Mouse (Mus musculus) neural tube, embryonic 12.5 days (tissue): ENCODE results near the gene Ksr2. TPM values are rescaled to one million over a fixed set of nuclear protein-coding genes. Genes with fewer than 3 reads are reported as not detected.

Source experiments
- ATAC-seq: fragments of 200-750 bp; cut with Nextera tagmentation; 2 replicates; pipeline ENCODE4 v1.8.0; 2017; ENCODE audit warnings: low read depth, mild to moderate bottlenecking, moderate TSS enrichment, moderate library complexity; ENCODE audit not compliant: low FRiP score
- H3K27ac ChIP-seq: fragments of 300-500 bp; sonication (generic); 2 replicates; pipeline ENCODE4 v1.5.1; 2016
- H3K27me3 ChIP-seq: fragments of 300-500 bp; sonication (generic); replicated peaks from 2 replicates; pipeline ENCODE4 v1.6.1; 2016; ENCODE audit warnings: mild to moderate bottlenecking
- H3K36me3 ChIP-seq: fragments of 300-500 bp; sonication (generic); 2 replicates; pipeline ENCODE4 v1.6.1; 2016; ENCODE audit warnings: mild to moderate bottlenecking
- H3K4me1 ChIP-seq: fragments of 300-500 bp; sonication (generic); 2 replicates; pipeline ENCODE4 v1.6.1; 2016
- H3K4me2 ChIP-seq: fragments of 300-500 bp; sonication (generic); replicated peaks from 2 replicates; pipeline ENCODE4 v1.6.1; 2016; ENCODE audit warnings: mild to moderate bottlenecking
- H3K4me3 ChIP-seq: fragments of 300-500 bp; sonication (generic); 2 replicates; pipeline ENCODE4 v1.5.1; 2016
- H3K9ac ChIP-seq: fragments of 300-500 bp; sonication (generic); 2 replicates; pipeline ENCODE4 v1.6.1; 2016; ENCODE audit warnings: mild to moderate bottlenecking
- H3K9me3 ChIP-seq: fragments of 300-500 bp; sonication (generic); 2 replicates; pipeline ENCODE4 v1.6.1; 2016; ENCODE audit warnings: mild to moderate bottlenecking
- WGBS: fragments of 180-500 bp; shearing (Covaris S2); methylation state at CpG from one replicate; pipeline ENCODE4 v1.1.7; 2016; 5-methylcytosine and 5-hydroxymethylcytosine counted together
- polyA plus RNA-seq: library from polyadenylated mRNA; unstranded; fragments of >200 nt; fragmentation: Nextera tagmentation; extraction: Ambion mirVana; gene quantifications from 2 replicates; pipeline ENCODE4 v1.2.1, GENCODE M21; 2016

Ksr2 gene
- polyA plus RNA-seq, 1 experiment from 2014 or later: 3.4 TPM

DNA sequence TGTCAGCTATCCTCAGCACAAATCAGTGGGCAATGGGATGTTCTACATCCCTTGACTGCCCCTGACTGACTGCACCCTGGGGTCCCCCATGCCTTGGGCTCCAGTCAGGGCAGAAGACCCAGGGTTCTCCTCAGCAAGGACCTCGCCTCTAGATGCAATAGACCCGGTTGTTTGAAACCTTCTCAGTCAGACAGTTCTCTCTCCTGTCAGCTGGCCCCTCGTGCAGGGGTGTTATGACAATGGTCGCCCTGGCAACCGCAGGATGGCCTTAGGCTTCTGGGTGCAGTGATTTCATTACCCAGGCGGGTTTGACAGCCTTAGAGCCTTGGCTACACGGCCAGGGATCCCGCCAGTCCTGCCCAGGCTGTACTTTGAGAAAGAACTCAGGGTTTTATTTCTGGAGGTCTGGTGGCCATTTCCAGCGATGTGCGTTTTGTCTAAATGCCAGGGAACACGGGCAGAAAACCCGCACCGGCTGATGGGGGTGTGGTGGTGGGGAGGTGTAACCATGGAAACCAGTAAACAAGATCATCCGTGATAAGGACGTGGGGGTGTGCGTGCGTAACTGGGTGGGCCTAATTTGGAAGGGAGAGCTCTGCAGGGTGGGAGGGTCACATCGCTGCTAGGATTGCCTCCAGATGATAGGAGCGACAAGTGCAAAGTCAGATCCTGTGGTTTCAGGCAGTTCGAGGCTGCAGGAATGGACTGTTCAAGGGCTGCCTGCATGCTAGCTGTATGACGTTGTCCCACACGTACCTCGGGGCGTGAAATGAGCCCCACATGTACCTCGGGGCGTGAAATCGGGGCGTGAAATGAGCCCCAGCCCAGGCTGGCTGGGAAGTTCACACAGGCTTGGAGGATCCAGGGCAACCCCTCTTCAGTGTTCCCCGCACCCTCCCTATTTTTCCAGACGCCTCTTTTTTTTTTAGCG is 79.4 kb downstream of the Ksr2 start:
- ATAC-seq: peak; percentile 92
- H3K36me3 ChIP-seq: no peaks in the 10 kb centered on the region
- H3K27ac ChIP-seq: no peak overlapping the region
- H3K4me1 ChIP-seq: peaks cover 16% of the 10 kb centered on the region
- peak overlapping the region; percentile 45; the same call in 1 of the 2 replicates for H3K9ac ChIP-seq
- no peaks in the 10 kb centered on the region for H3K9me3 ChIP-seq
- 9% methylated on average over 31 of the region's 31 CpGs for WGBS
- no peaks in the 10 kb centered on the region for H3K27me3 ChIP-seq
- H3K4me2 ChIP-seq: peak overlapping the region; percentile 57
- H3K4me3 ChIP-seq: 0 out of 2 replicates have a peak overlapping the region, but pooled peaks have one; percentile 11

GRCm38 (mm10) chr5:117493947-117494346 is 80.1 kb downstream of the Ksr2 start:
- Histone ChIP-seq H3K4me2 (peak overlapping the region; percentile 57), H3K27ac (no peak overlapping the region), H3K9ac (no peak overlapping the region), H3K4me1 (peaks cover 16% of the 10 kb centered on the region), H3K9me3 (no peaks in the 10 kb centered on the region), H3K4me3 (no peak overlapping the region), H3K27me3 (no peaks in the 10 kb centered on the region), H3K36me3 (no peaks in the 10 kb centered on the region)
- WGBS: 24% methylated on average over 7 of the region's 7 CpGs
- ATAC-seq: no peak

GRCm38 (mm10) chr5:117497084-117497483 is 83.3 kb downstream of the Ksr2 start:
- 63% methylated on average over 21 of the region's 21 CpGs for WGBS
- ATAC-seq: no peak

GRCm38 (mm10) chr5:117502611-117503010 is 88.8 kb downstream of the Ksr2 start:
- no peaks in the 10 kb centered on the region for H3K27me3 ChIP-seq
- H3K36me3 ChIP-seq: no peaks in the 10 kb centered on the region
- no peak for ATAC-seq
- H3K4me2 ChIP-seq: no peak overlapping the region
- H3K9me3 ChIP-seq: no peaks in the 10 kb centered on the region
- no peak overlapping the region for H3K27ac ChIP-seq
- no peaks in the 10 kb centered on the region for H3K4me1 ChIP-seq
- no peak overlapping the region for H3K9ac ChIP-seq
- H3K4me3 ChIP-seq: no peak overlapping the region
- 89% methylated on average over 5 of the region's 5 CpGs for WGBS

More at GRCm38 (mm10) chr5:117497084-117497483, 83.3 kb downstream of the Ksr2 start:
- Histone ChIP-seq H3K27me3 (no peaks in the 10 kb centered on the region), H3K9me3 (no peaks in the 10 kb centered on the region), H3K4me2 (no peak overlapping the region), H3K4me3 (no peak overlapping the region), H3K4me1 (peaks cover 16% of the 10 kb centered on the region), H3K9ac (no peak overlapping the region), H3K36me3 (no peaks in the 10 kb centered on the region), H3K27ac (no peak overlapping the region)

DNA sequence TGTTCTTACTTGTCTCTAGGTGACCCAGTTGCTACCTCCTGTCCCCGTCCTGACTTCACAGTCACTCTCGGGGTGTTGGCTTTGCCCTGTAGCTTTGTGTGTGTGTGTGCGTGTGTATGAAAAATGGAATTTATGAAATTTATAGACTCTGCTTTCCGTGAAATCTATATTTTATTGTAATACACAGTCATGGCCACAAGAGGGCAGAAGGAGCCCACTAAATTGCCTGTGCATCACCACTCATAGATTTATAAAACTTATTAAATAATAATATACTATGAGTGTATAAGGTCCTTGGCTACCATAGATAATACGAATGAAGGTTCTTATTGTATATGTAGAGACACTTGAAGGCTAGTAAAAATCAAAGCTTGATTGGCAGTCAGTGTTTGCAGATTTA is 90.6 kb downstream of the Ksr2 start:
- no peaks in the 10 kb centered on the region for H3K36me3 ChIP-seq
- no peak overlapping the region for H3K4me3 ChIP-seq
- no peak overlapping the region for H3K4me2 ChIP-seq
- ATAC-seq: no peak
- H3K9ac ChIP-seq: no peak overlapping the region
- WGBS: 90% methylated on average over 5 of the region's 5 CpGs
- no peaks in the 10 kb centered on the region for H3K27me3 ChIP-seq
- no peaks in the 10 kb centered on the region for H3K9me3 ChIP-seq
- no peak overlapping the region for H3K27ac ChIP-seq
- H3K4me1 ChIP-seq: no peaks in the 10 kb centered on the region

- Histone ChIP-seq H3K9me3 (no peaks in the 10 kb centered on the region), H3K27ac (no peak overlapping the region), H3K4me1 (no peaks in the 10 kb centered on the region), H3K9ac (no peak overlapping the region), H3K4me2 (no peak overlapping the region), H3K36me3 (no peaks in the 10 kb centered on the region), H3K27me3 (no peaks in the 10 kb centered on the region), H3K4me3 (no peak overlapping the region)
- WGBS: 68% methylated on average over 10 of the region's 10 CpGs
- no peak for ATAC-seq
Measured at GRCm38 (mm10) chr5:117505204-117505603, 91.4 kb downstream of the Ksr2 start.

GRCm38 (mm10) chr5:117505769-117506168 is 92.0 kb downstream of the Ksr2 start:
- no peak overlapping the region for H3K27ac ChIP-seq
- no peak overlapping the region for H3K4me3 ChIP-seq
- 77% methylated on average over 7 of the region's 7 CpGs for WGBS
- no peaks in the 10 kb centered on the region for H3K9me3 ChIP-seq
- no peak overlapping the region for H3K4me2 ChIP-seq
- no peaks in the 10 kb centered on the region for H3K36me3 ChIP-seq
- H3K27me3 ChIP-seq: no peaks in the 10 kb centered on the region
- no peak for ATAC-seq
- H3K4me1 ChIP-seq: no peaks in the 10 kb centered on the region
- H3K9ac ChIP-seq: no peak overlapping the region

- WGBS: 33% methylated on average over 13 of the region's 13 CpGs
- no peak overlapping the region for H3K4me2 ChIP-seq
- H3K27me3 ChIP-seq: no peaks in the 10 kb centered on the region
- H3K36me3 ChIP-seq: no peaks in the 10 kb centered on the region
- no peak overlapping the region for H3K9ac ChIP-seq
- H3K27ac ChIP-seq: no peak overlapping the region
- no peak for ATAC-seq
- no peaks in the 10 kb centered on the region for H3K4me1 ChIP-seq
- H3K9me3 ChIP-seq: no peaks in the 10 kb centered on the region
- no peak overlapping the region for H3K4me3 ChIP-seq
Measured at GRCm38 (mm10) chr5:117506406-117506805, 92.6 kb downstream of the Ksr2 start.

DNA sequence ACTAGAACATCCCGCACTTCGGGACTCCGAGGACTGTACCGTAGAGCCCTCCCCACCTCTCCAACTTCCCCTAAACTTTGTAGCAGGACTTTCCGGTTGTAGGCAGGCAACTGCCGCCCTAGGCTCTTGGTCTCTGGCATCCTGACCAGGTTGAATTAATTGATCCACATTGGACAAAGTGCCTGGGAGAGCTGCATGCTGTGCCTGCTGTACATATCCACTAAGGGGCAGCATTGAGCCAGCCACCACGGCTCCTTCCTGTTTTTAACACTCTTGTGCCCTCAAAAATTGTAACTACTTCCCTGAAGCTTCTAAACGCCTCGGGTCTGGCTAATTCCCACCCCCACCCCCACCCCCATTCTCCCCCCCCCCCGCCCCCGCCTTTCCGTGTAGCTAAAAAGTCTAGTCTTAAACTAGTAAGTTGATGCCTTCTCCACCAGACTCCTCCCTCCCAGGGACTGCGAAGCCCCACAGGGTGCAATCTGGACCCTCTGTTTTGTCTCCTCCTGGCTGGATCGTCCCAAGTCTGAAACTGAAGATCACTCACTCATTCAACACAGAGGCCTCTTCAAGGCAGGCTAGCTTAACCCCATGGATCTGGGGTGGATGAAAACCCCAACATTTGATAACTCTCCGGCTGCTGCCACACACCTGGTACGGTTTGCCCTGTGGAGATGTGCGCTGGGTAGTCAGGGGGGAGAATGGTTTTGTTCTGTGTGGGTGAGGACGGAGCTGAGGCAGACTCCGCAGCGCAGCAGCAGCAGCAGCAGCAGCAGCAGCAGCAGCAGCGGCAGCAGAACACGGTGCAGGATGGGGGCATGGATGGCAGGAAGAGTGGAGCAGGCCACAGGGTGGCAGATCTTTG is 95.9 kb downstream of the Ksr2 start:
- H3K9ac ChIP-seq: no peak overlapping the region
- no peaks in the 10 kb centered on the region for H3K27me3 ChIP-seq
- H3K4me3 ChIP-seq: no peak overlapping the region
- H3K27ac ChIP-seq: no peak overlapping the region
- peak overlapping the region; percentile 27; the same call in 1 of the 2 replicates for H3K4me2 ChIP-seq
- no peaks in the 10 kb centered on the region for H3K4me1 ChIP-seq
- WGBS: 42% methylated on average over 22 of the region's 22 CpGs
- no peaks in the 10 kb centered on the region for H3K36me3 ChIP-seq
- no peak for ATAC-seq
- H3K9me3 ChIP-seq: no peaks in the 10 kb centered on the region

DNA sequence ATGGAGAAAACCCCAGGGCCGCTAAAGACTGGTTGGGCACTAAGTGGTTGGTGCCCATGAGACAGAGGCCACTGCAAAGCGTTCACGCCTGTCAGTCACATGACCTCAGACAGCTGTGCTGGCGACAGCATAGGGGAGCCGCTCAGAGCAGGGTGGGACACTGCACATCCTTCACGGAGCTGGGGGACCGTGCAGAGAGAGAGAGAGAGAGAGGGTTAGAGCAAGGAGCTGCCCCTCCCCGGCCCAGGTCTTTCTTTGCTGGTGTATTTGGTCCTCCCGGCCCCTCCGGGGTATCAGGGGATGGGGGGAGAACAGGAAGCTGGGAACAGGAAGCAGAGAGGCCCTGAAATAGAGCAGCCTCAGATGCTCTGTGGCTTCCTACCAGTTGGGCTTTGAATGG is 97.1 kb downstream of the Ksr2 start:
- Histone ChIP-seq H3K27me3 (no peaks in the 10 kb centered on the region), H3K4me1 (no peaks in the 10 kb centered on the region), H3K4me2 (no peak overlapping the region), H3K36me3 (no peaks in the 10 kb centered on the region), H3K4me3 (no peak overlapping the region), H3K9ac (no peak overlapping the region), H3K9me3 (no peaks in the 10 kb centered on the region), H3K27ac (no peak overlapping the region)
- 79% methylated on average over 10 of the region's 10 CpGs for WGBS
- no peak for ATAC-seq

GRCm38 (mm10) chr5:117515396-117515795 is 101.6 kb downstream of the Ksr2 start:
- no peak for ATAC-seq
- WGBS: 91% methylated on average over 12 of the region's 12 CpGs

GRCm38 (mm10) chr5:117515861-117516260 is 102.1 kb downstream of the Ksr2 start:
- Histone ChIP-seq H3K4me2 (no peak overlapping the region), H3K27me3 (no peaks in the 10 kb centered on the region), H3K36me3 (no peaks in the 10 kb centered on the region), H3K9ac (no peak overlapping the region), H3K4me3 (no peak overlapping the region), H3K27ac (no peak overlapping the region), H3K9me3 (no peaks in the 10 kb centered on the region), H3K4me1 (peaks cover 12% of the 10 kb centered on the region)
- 75% methylated on average over 7 of the region's 7 CpGs for WGBS
- ATAC-seq: no peak

More at GRCm38 (mm10) chr5:117515396-117515795, 101.6 kb downstream of the Ksr2 start:
- no peaks in the 10 kb centered on the region for H3K27me3 ChIP-seq
- H3K4me3 ChIP-seq: no peak overlapping the region
- H3K4me1 ChIP-seq: peaks cover 12% of the 10 kb centered on the region
- no peaks in the 10 kb centered on the region for H3K9me3 ChIP-seq
- no peaks in the 10 kb centered on the region for H3K36me3 ChIP-seq
- no peak overlapping the region for H3K9ac ChIP-seq
- no peak overlapping the region for H3K4me2 ChIP-seq
- H3K27ac ChIP-seq: no peak overlapping the region
